Mouse (Mus musculus) kidney, postnatal 36 days (tissue): ENCODE results near the gene B4galt1.

Source experiments
- DNase-seq, 2 experiments: peaks; one replicate each; pipeline ENCODE4 v3.0.0; 2021 to 2022; ENCODE audit warnings: mixed read lengths in 2 of 2

Gene B4galt1

DNA sequence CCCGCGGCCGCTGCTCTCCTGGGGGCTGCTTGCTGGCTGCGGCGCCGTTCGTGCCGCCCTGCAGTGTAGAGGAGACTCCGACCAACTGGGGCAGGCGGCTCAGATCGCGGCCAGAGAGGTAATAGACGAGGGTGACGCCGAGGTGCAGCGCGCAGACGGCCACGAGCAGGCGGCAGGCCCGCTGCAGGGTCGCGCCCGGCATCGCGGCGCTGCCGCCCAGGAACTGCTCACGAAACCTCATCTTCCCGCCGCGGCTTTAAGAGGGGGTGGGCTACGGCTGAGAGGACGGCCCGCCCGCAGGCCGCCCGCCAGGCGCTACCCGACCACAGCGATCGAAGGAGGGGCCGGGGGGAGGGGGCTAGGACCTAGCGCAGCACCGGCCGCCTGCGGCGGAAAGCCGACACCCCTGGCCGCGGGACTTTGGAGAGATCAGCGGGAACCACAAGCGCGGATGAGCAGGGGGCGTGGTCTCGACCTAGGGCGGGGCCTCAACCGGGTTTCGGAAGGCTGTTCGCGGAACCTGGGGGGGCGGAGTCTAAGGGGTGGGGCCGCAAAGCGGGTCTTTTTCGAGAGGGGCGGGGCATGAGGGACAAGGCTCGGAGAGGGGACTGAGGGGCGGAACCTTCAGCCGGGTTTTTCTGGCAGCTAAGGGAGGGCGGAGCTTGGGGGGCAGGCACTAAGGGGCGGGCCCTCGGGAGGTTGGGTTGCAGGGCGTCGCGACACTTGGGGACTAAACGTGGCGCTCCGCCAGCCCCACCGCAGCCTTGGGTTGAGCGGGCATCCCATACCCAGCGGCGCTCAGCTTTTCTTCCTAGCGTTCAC lies at the start of gene B4galt1:
TSS of gene B4galt1 (minus strand) at position 441 of the 822 bp plus-strand sequence.
- peak; percentile 99 to 100 for DNase-seq

GRCm38 (mm10) chr4:40900612-40901011 lies 46.8 kb upstream of the B4galt1 start:
- no peak for DNase-seq

GRCm38 (mm10) chr4:40900071-40900470 lies 46.3 kb upstream of the B4galt1 start:
- DNase-seq, result no peak

DNA sequence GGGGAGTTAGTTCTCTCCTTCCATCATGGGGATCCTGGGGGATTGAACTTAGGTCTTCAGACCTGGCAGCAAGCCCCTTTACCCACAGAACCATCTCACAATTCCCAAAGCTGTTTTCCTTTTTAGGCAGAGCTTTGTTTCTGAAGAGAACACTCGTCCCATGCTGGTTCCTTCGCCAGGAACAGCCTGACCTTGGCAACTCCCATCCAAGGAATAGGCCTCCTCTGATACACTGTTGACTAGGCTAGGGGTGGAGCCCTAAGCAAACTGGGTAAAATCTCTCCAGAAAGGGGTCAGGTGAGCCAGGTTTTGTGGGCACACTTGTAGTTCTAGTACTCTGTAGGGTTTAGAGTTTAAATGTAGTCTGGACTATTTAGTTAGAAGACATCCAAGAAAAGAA lies 45.5 kb upstream of the B4galt1 start:
- DNase-seq, result no peak

- DNase-seq, result no peak
These were observed 44.8 kb upstream of the B4galt1 start for GRCm38 (mm10) chr4:40898476-40899044.

DNA sequence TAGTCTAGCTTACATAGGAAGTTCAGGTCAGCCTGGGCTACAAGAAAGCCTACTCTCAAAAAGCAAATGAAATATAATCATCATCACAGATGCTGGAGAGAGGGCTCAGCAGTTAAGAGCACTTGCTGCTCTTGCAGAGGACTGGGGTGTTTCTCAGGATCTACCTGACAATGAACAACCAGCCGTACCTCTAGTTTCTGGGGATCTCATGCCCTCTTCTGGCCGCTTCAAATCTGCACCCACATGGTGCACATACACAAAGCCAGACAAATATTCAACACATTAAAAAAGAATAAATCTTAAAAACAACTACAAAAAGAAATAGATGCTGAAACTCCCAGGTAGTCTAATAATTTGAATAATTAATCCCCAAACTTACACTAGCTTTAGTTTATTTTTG lies 41.8 kb upstream of the B4galt1 start:
- DNase-seq, result no peak

- no peak for DNase-seq
These were observed 41.3 kb upstream of the B4galt1 start for GRCm38 (mm10) chr4:40895118-40895517.

- DNase-seq, result no peak
These were observed 37.4 kb upstream of the B4galt1 start for GRCm38 (mm10) chr4:40891206-40891605.

DNA sequence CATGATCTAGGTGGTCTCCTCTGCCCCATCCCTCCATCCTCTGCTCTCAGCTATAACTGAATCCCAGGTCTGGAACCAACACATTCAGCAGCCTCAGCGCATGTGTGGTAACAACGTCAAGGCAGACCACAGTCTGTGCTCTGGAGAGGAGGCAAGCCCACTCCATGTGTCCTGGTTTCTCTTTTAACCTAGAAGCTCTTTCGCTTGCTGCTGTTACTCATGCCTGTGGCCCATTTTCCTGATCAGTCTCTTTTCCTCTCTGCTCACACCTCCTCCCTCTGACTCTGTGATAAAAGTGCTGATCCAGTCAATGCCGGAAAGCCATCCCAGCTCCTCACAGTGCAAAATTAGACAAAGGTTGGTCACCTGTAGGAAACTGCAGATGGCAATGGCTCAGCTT lies 36.2 kb upstream of the B4galt1 start:
- no peak for DNase-seq

DNA sequence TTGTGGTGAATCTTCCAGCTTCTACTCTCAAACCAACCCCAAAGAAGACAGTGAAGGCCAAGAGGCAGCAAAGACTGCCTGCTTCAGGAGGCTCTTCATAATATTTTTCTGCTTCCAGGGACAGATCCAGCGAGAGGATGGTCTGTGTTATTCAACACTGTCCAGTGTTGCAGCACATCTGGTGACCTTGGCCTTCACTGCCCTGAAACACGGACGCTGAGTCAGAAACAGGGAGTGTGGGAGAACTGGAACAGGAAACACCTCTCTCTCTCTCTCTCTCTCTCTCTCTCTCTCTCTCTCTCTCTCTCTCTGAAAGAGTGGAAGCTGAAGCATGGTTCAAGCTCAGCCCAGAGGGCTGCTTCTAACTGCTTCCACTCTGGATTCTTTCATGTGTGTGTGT lies 35.4 kb upstream of the B4galt1 start:
- DNase-seq, result no peak

- no peak for DNase-seq
These were observed 35.0 kb upstream of the B4galt1 start for GRCm38 (mm10) chr4:40888839-40889238.

- no peak for DNase-seq
These were observed 32.1 kb upstream of the B4galt1 start for GRCm38 (mm10) chr4:40885883-40886282.

GRCm38 (mm10) chr4:40885166-40885525 lies 31.3 kb upstream of the B4galt1 start:
- DNase-seq, result no peak

- DNase-seq, result no peak
These were observed 30.7 kb upstream of the B4galt1 start for GRCm38 (mm10) chr4:40884282-40885165.

- DNase-seq, result no peak
These were observed 29.4 kb upstream of the B4galt1 start for GRCm38 (mm10) chr4:40883200-40883599.

GRCm38 (mm10) chr4:40877528-40877927 lies 23.7 kb upstream of the B4galt1 start:
- no peak for DNase-seq

GRCm38 (mm10) chr4:40876814-40877371 lies 23.1 kb upstream of the B4galt1 start:
- peak; percentile 35 to 61 for DNase-seq

DNA sequence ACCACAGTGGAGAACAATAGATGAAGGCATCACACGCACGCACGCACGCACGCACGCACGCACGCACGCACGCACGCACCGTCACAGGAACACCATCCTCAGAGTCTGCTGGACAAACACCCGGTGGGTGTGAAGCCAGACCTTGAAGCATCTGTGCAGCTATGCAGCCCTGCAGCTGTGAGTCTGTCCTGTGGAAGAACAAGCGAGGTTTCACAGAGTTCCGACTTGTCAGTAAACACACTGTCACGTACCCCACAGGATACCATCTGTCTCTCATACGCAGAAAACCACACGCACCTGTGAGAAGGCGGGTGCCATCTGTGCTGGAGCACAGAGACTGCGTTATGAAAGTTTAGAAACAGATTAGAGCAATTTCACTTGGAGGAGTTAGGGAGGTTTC lies 22.0 kb upstream of the B4galt1 start:
- DNase-seq, result no peak

DNA sequence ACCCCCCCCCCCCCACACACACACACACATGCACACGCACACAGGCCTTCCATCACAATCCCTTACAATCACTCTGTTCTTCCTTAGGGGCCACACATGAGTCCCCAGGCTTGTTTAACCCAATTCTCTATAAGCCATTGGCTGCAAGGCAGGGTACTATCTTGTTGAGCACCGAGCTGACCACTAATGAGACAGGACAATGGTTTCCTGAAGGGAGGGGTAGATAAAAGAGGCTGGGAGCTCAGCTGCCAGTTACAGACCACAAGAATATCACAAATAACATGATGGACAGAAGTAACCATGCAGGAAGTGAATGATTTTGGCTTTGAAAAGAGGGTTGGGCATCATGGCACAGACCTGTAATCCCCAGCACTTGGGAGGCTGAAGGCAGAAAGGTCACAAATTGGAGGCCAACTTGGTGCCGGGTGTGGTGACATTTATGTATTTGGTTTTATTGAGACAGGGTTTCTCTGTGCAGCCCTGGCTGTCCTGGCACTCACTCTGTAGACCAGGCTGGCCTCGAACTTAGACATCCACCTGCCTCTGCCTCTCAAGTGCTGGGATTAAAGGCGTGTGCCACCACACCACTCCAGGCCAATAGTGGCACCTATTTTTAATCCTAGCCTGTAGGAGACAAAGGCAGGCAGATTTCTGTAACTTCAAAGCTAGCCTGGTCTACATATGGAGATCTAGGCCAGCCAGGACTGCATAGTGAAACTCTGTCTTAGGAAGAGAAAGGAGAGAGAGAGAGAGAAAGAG lies 21.2 kb upstream of the B4galt1 start:
- DNase-seq, result no peak

- peak; percentile 59 to 63 for DNase-seq
These were observed 20.4 kb upstream of the B4galt1 start for GRCm38 (mm10) chr4:40874151-40874600.

DNA sequence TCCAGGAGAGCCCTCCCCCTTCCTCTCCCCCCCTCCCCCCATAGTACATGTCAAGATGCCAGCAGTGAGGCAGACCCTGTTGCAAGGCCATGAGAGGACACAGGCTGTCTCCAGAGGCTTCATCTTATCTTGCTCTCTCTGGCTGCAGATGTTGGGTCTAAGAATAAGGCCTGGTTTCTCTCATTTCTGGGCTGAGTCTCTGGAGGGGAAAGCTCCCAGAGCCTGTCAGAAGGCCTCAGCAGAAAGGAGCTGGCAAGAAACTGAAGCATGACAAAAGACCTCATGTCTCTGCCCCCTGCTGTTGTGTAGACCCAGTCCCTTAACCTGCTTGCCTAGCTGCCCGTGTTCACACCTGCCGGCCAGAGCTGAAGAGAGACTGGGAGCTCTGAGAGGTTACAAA lies 19.5 kb upstream of the B4galt1 start:
- DNase-seq, result no peak

DNA sequence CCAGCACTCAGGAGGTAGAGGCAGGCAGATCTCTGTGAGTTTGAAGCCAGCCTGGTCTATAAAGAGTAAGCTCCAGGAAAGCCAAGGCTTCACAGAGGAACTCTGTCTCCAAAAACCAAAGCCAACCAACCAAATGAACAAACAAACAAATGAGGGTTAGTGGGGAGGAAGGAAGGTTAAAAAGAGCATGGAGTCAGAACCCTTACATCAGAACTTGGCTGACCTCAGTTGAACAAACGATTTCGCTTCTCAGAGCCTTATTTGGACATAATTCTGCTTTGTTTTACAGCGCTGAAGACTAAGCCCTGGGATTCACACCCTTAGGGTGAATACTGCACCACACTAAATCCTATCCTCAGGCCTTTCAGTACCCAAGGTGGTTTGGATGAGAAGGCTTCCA lies 18.3 kb upstream of the B4galt1 start:
- DNase-seq, result no peak
